31 mouse cellular contexts compared by ENCODE assay signal in the genomic region with DNA sequence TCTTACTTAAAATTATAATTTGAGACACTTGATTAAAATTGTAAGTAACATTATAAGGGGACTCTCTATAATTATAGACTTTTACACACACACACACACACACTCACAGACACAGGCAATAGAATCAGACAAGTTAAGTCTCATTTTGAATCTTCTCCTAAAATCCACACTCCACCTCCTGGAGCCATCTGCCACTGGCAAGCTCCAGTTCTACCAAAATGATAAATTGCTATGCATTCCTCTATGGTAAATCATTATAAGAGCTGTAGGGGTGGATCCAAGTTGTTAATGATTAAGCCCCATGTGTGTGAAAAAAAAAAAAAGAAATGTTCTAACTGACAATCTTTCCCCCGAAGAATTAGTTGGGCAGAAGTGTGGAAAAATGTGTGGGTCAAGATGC. TPM values are rescaled to one million over a fixed set of nuclear protein-coding genes. Genes with fewer than 3 reads are reported as not detected.
DNase-seq lines count a peak whose midpoint lies in the region; ATAC-seq and TF ChIP-seq lines count a peak whose summit lies in the region.
"Had no signal": no experiment of that assay in that cellular context is flagged by ENCODE, and none has a peak within 500 bp of the region (broad histone marks: within the 10 kb centered on the region; RNA-seq: fewer than 3 reads in every experiment).

No protein-coding gene starts in this region.

- no peak for ATAC-seq in forebrain, embryonic 14.5 days
- ATAC-seq in forebrain, embryonic 12.5 days (ENCODE audit: low FRiP score) = no peak
- peak; percentile 53; the same call in 1 of the 2 replicates for ATAC-seq in forebrain, postnatal 0 days
- ATAC-seq: hindbrain, postnatal 0 days; midbrain, embryonic 15.5 days; Patski had no signal

- H3K4me1 ChIP-seq in forebrain, embryonic 14.5 days (ENCODE audit: control insufficient read depth, insufficient read depth, low read length) = no peaks in the 10 kb centered on the region
- H3K4me1 ChIP-seq in forebrain, embryonic 12.5 days = no peaks in the 10 kb centered on the region
- no peaks in the 10 kb centered on the region for H3K4me1 ChIP-seq in forebrain, postnatal 0 days (ENCODE audit: insufficient read depth)
- H3K4me1 ChIP-seq: embryonic facial prominence, embryonic 12.5 days; heart, embryonic 10.5 days; hindbrain, embryonic 12.5 days; limb, embryonic 13.5 days; lung, embryonic 15.5 days; midbrain, embryonic 10.5 days; midbrain, embryonic 15.5 days; stomach, embryonic 15.5 days had no signal

- no peak overlapping the region for H3K27ac ChIP-seq in forebrain, embryonic 14.5 days (ENCODE audit: low read depth, low read length)
- no peak overlapping the region for H3K27ac ChIP-seq in forebrain, embryonic 12.5 days
- H3K27ac ChIP-seq in forebrain, postnatal 0 days (ENCODE audit: low read depth, low read length) = no peak overlapping the region
- H3K27ac ChIP-seq: embryonic facial prominence, embryonic 12.5 days; heart, embryonic 10.5 days; hindbrain, embryonic 12.5 days; hindbrain, postnatal 0 days; limb, embryonic 13.5 days; lung, embryonic 15.5 days; midbrain, embryonic 10.5 days; midbrain, embryonic 15.5 days; stomach, embryonic 15.5 days had no signal

- DNase-seq in forebrain, embryonic 14.5 days (ENCODE audit: low spot score) = peak; percentile 23
- DNase-seq in kidney, adult 9 months = peak; percentile 47
- no peak for DNase-seq in kidney, postnatal 25 days
- DNase-seq in 3T3-L1 (ENCODE audit: low read depth, low spot score) = peak; percentile 29
- no peak for DNase-seq in forebrain, postnatal 0 days
- DNase-seq in layer of hippocampus, adult 9-11 months = no peak
- DNase-seq: adrenal gland, postnatal 10 days; cerebellum, adult 11-12 months; cerebellum, adult 9-11 months; embryo, embryonic 11 days; gastrocnemius, postnatal 25 days; heart, adult 11 months; heart, postnatal 36 days; kidney, adult 18-20 months; kidney, postnatal 10 days; thymus, postnatal 25 days had no signal

- no peak for TF ChIP-seq CTCF in forebrain, postnatal 0 days (IDR thresholded peaks at IDR 0.05; ENCODE audit: low read depth)

- H3K9ac ChIP-seq in forebrain, embryonic 14.5 days (ENCODE audit: low read length) = no peak overlapping the region
- H3K9ac ChIP-seq in forebrain, embryonic 12.5 days = no peak overlapping the region
- no peak overlapping the region for H3K9ac ChIP-seq in forebrain, postnatal 0 days
- H3K9ac ChIP-seq: embryonic facial prominence, embryonic 12.5 days; hindbrain, embryonic 12.5 days; limb, embryonic 13.5 days; lung, embryonic 15.5 days; midbrain, embryonic 15.5 days; stomach, embryonic 15.5 days had no signal

- no peaks in the 10 kb centered on the region for H3K9me3 ChIP-seq in forebrain, embryonic 14.5 days (replicated peaks; ENCODE audit: control insufficient read depth, low read length)
- H3K9me3 ChIP-seq in forebrain, embryonic 12.5 days = no peaks in the 10 kb centered on the region
- H3K9me3 ChIP-seq in forebrain, postnatal 0 days (ENCODE audit: low read length) = no peaks in the 10 kb centered on the region
- H3K9me3 ChIP-seq: embryonic facial prominence, embryonic 12.5 days; heart, embryonic 10.5 days; hindbrain, embryonic 12.5 days; limb, embryonic 13.5 days; lung, embryonic 15.5 days; midbrain, embryonic 10.5 days; midbrain, embryonic 15.5 days; stomach, embryonic 15.5 days had no signal

- 70% methylated on average over 1 of the region's 1 CpGs for WGBS in forebrain, embryonic 14.5 days
- WGBS in forebrain, embryonic 12.5 days = 92% methylated on average over 1 of the region's 1 CpGs
- 69% methylated on average over 1 of the region's 1 CpGs for whole genome bisulfite sequencing in forebrain, postnatal 0 days

- H3K4me2 ChIP-seq in forebrain, embryonic 14.5 days (ENCODE audit: low read length) = no peak overlapping the region
- H3K4me2 ChIP-seq in forebrain, embryonic 12.5 days = no peak overlapping the region
- H3K4me2 ChIP-seq in forebrain, postnatal 0 days (ENCODE audit: low read depth) = no peak overlapping the region
- H3K4me2 ChIP-seq: embryonic facial prominence, embryonic 12.5 days; hindbrain, embryonic 12.5 days; limb, embryonic 13.5 days; liver, embryonic 11.5 days; lung, embryonic 15.5 days; midbrain, embryonic 15.5 days; stomach, embryonic 15.5 days had no signal

- no peaks in the 10 kb centered on the region for H3K36me3 ChIP-seq in forebrain, embryonic 14.5 days (ENCODE audit: control insufficient read depth, insufficient read depth, low read length)
- no peaks in the 10 kb centered on the region for H3K36me3 ChIP-seq in forebrain, embryonic 12.5 days (replicated peaks)
- H3K36me3 ChIP-seq in forebrain, postnatal 0 days (ENCODE audit: insufficient read depth) = no peaks in the 10 kb centered on the region
- H3K36me3 ChIP-seq: embryonic facial prominence, embryonic 12.5 days; heart, embryonic 10.5 days; hindbrain, embryonic 12.5 days; limb, embryonic 13.5 days; lung, embryonic 15.5 days; midbrain, embryonic 10.5 days; midbrain, embryonic 15.5 days; stomach, embryonic 15.5 days had no signal

- H3K4me3 ChIP-seq in forebrain, embryonic 14.5 days (ENCODE audit: low read depth, low read length) = no peak overlapping the region
- no peak overlapping the region for H3K4me3 ChIP-seq in forebrain, embryonic 12.5 days (replicated peaks)
- H3K4me3 ChIP-seq in forebrain, postnatal 0 days (ENCODE audit: low read depth, low read length) = no peak overlapping the region
- H3K4me3 ChIP-seq: embryonic facial prominence, embryonic 12.5 days; heart, embryonic 10.5 days; hindbrain, embryonic 12.5 days; limb, embryonic 13.5 days; lung, embryonic 15.5 days; midbrain, embryonic 10.5 days; midbrain, embryonic 15.5 days; stomach, embryonic 15.5 days had no signal

- no peaks in the 10 kb centered on the region for H3K27me3 ChIP-seq in forebrain, embryonic 14.5 days (replicated peaks; ENCODE audit: control insufficient read depth, insufficient read depth, low read length)
- H3K27me3 ChIP-seq in forebrain, embryonic 12.5 days = no peaks in the 10 kb centered on the region
- H3K27me3 ChIP-seq in forebrain, postnatal 0 days (ENCODE audit: insufficient read depth, low read length) = no peaks in the 10 kb centered on the region
- H3K27me3 ChIP-seq: embryonic facial prominence, embryonic 12.5 days; hindbrain, embryonic 12.5 days; limb, embryonic 13.5 days; lung, embryonic 15.5 days; midbrain, embryonic 15.5 days; Patski; stomach, embryonic 15.5 days had no signal

RNA-seq across cellular contexts. Expression of gene Rprm, which starts 13.8 kb away (rescaled TPM):
- polyA plus RNA-seq in forebrain, embryonic 14.5 days (2014; fragmentation: Nextera tagmentation; extraction: Ambion mirVana) = 81.9 and 87.7 TPM in 2 replicates
- polyA plus RNA-seq in forebrain, embryonic 12.5 days (2016; fragmentation: Nextera tagmentation; extraction: Ambion mirVana) = 83.9 and 90.5 TPM in 2 replicates
- total RNA-seq in forebrain, postnatal 0 days (2014; rRNA removed) = 143 and 145 TPM in 2 replicates
- 207 and 245 TPM in 2 replicates for polyA plus RNA-seq in forebrain, postnatal 0 days (2015; fragmentation: Nextera tagmentation; extraction: Ambion mirVana)
- total RNA-seq: heart, postnatal 36 days; megakaryocyte progenitor cell, adult 5-6 weeks; MEL; neutrophil, adult 5-6 weeks had no signal
- polyA plus RNA-seq: Patski had no signal

Comparison
In these comparisons a context has a peak if more than half of its experiments do, and no peak if none do; other contexts are left out.
1. DNase-seq: peak in forebrain, embryonic 14.5 days (single experiment), kidney, adult 9 months (single experiment) and 3T3-L1 (single experiment); none in kidney, postnatal 25 days (0 of 2), forebrain, postnatal 0 days (single experiment) and layer of hippocampus, adult 9-11 months (single experiment).